Mouse (Mus musculus): Measurements from ENCODE around the gene Mc1r. TPM values are rescaled to one million over a fixed set of nuclear protein-coding genes. Genes with fewer than 3 reads are reported as not detected.
"Not testable (repeated sequence)": the region's sequence is repeated elsewhere in the genome, so short reads cannot be mapped to it uniquely, and the experiment has no call there.

Gene Mc1r
- polyA plus RNA-seq, 1 experiment from 2014 or later: 0.06 TPM

GRCm38 (mm10) chr8:123441788-123442187 is 34.9 kb downstream of the Mc1r start:
- no peak overlapping the region for H3K27ac ChIP-seq (replicated peaks)
- 88% methylated on average over 2 of the region's 2 CpGs for WGBS
- H3K9ac ChIP-seq: no peak overlapping the region
- H3K9me3 ChIP-seq: no peaks in the 10 kb centered on the region
- no peaks in the 10 kb centered on the region for H3K36me3 ChIP-seq
- ATAC-seq (ENCODE audit: low FRiP score, low read depth): no peak
- no peak overlapping the region for H3K4me3 ChIP-seq
- no peaks in the 10 kb centered on the region for H3K27me3 ChIP-seq
- H3K4me2 ChIP-seq: no peak overlapping the region
- peaks cover 18% of the 10 kb centered on the region for H3K4me1 ChIP-seq (replicated peaks)

DNA sequence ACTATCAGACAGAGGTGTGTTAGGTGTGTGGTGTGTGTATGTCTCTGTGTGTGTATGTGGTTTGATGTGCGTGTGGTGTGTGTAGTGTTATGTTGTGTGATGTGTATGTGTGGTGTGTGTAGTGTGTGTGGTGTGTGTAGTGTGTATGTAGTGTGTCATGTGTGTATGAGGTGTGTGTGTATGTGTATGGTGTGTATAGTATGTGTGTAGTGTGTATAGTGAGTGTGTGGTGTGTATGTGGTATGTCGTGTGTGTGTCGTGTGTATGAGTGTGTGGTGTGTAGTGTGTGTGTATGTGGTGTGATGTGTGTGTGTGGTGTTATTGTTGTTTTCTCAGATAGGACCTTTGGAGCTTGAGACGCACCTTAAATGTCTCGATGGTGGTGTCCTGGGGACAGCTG is 35.4 kb downstream of the Mc1r start:
- Histone ChIP-seq H3K4me2 (peak overlapping the region; percentile 68), H3K9me3 (no peaks in the 10 kb centered on the region), H3K36me3 (no peaks in the 10 kb centered on the region), H3K9ac (no peak overlapping the region), H3K4me1 (replicated peaks) (peaks cover 18% of the 10 kb centered on the region), H3K27me3 (no peaks in the 10 kb centered on the region), H3K4me3 (peak overlapping the region; percentile 83), H3K27ac (replicated peaks) (no peak overlapping the region)
- WGBS: 85% methylated on average over 5 of the region's 5 CpGs
- peak; percentile 31; the same call in 1 of the 2 replicates for ATAC-seq (ENCODE audit: low FRiP score, low read depth)

DNA sequence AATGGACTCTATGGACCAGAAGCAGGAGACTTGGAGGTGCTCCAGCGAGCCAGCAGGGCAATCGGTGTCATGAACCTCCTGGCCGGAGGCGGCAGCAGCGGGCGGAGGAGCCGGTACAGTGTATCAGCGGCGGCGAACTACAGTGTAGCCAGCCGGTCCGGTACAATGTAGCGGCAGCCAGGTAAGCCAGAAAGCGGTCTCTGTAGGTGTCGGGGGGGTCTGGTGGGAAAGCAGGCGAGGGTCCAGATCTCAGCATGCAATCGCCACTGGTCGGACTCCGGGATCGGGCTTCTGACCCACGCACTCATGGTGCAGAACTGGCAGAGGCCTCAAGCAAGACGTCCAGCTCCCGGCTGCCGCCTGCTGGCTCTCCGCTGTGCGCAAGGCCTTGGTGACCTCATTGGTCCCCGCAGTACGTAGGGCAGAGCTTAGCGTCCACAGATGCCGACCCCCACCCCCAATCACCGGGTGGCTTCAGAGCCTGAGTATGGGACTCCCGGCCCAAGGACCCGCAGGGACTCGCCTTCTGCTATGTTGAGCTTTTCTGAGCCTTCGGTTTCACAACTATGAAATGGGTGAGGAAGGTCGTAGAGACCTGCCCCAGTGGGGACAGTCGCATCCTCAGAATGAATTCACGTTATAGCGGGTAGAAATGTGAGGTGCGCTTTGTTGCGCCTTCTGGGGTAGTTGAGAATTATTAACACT is 36.1 kb downstream of the Mc1r start:
- WGBS: under 1% methylated on average over 41 of the region's 41 CpGs
- Histone ChIP-seq H3K4me2 (peak overlapping the region; percentile 68), H3K4me3 (peak overlapping the region; percentile 83), H3K36me3 (no peaks in the 10 kb centered on the region), H3K27me3 (no peaks in the 10 kb centered on the region), H3K4me1 (replicated peaks) (peaks cover 18% of the 10 kb centered on the region), H3K9ac (peak overlapping the region; percentile 84), H3K27ac (replicated peaks) (peak overlapping the region; percentile 94), H3K9me3 (no peaks in the 10 kb centered on the region)
- peak; percentile 95 for ATAC-seq (ENCODE audit: low FRiP score, low read depth)

DNA sequence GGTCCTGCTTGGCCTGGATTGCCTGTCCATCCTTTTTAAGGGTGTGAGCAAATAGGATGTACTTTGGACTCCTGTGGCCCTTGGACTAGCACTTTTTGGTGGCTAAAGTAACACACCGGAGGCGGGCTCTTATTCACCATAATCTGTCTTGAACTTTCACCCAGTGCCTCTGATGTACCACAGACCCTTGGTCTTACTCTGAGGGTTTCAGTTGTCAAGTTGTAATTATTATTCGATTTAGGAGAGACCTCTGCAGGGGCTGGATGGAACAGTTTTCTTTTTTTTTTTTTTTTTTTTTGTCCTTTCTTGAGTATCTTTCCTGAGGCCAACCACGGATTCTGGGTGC is 36.6 kb downstream of the Mc1r start:
- 30% methylated on average over 4 of the region's 4 CpGs for WGBS
- Histone ChIP-seq H3K27me3 (no peaks in the 10 kb centered on the region), H3K4me1 (replicated peaks) (peaks cover 18% of the 10 kb centered on the region), H3K36me3 (peaks cover 5% of the 10 kb centered on the region; the same call in 1 of the 2 replicates), H3K4me3 (peak overlapping the region; percentile 83), H3K9ac (peak overlapping the region; percentile 84), H3K27ac (replicated peaks) (peak overlapping the region; percentile 94; the same call in 1 of the 2 replicates), H3K4me2 (peak overlapping the region; percentile 68), H3K9me3 (no peaks in the 10 kb centered on the region)
- ATAC-seq (ENCODE audit: low FRiP score, low read depth): no peak

DNA sequence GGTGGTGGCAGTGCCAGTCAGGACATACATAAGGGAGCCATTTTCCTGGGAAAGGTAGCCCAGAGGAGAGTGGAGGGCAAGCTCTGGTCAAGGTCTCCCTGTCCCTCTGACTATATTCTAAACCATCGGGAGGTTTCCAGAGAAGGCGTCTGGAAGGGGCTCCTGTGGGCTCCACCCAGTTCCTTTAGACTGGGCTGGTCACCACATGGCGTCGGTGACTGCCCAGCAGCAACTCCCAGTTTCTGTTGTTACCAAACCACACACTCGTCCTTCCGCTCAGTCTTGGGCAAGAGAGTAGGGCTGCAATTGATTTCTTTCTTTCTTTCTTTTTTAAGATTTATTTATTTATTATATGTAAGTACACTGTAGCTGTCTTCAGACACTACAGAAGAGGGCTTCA is 37.2 kb downstream of the Mc1r start:
- Histone ChIP-seq H3K4me1 (replicated peaks) (peaks cover 18% of the 10 kb centered on the region), H3K4me3 (peak overlapping the region; percentile 83), H3K27ac (replicated peaks) (no peak overlapping the region), H3K27me3 (no peaks in the 10 kb centered on the region), H3K4me2 (peak overlapping the region; percentile 68), H3K36me3 (peaks cover 7% of the 10 kb centered on the region; the same call in 1 of the 2 replicates), H3K9me3 (no peaks in the 10 kb centered on the region), H3K9ac (no peak overlapping the region)
- ATAC-seq (ENCODE audit: low FRiP score, low read depth): no peak
- 90% methylated on average over 6 of the region's 6 CpGs for WGBS

GRCm38 (mm10) chr8:123445981-123446380 is 39.1 kb downstream of the Mc1r start:
- peaks cover 13% of the 10 kb centered on the region; the same call in 1 of the 2 replicates for H3K36me3 ChIP-seq
- H3K9ac ChIP-seq: no peak overlapping the region
- no peak overlapping the region for H3K27ac ChIP-seq (replicated peaks)
- H3K4me2 ChIP-seq: no peak overlapping the region
- no peaks in the 10 kb centered on the region for H3K9me3 ChIP-seq
- 89% methylated on average over 10 of the region's 10 CpGs for WGBS
- H3K4me1 ChIP-seq (replicated peaks): peaks cover 18% of the 10 kb centered on the region
- no peaks in the 10 kb centered on the region for H3K27me3 ChIP-seq
- no peak for ATAC-seq (ENCODE audit: low FRiP score, low read depth)
- H3K4me3 ChIP-seq: no peak overlapping the region

DNA sequence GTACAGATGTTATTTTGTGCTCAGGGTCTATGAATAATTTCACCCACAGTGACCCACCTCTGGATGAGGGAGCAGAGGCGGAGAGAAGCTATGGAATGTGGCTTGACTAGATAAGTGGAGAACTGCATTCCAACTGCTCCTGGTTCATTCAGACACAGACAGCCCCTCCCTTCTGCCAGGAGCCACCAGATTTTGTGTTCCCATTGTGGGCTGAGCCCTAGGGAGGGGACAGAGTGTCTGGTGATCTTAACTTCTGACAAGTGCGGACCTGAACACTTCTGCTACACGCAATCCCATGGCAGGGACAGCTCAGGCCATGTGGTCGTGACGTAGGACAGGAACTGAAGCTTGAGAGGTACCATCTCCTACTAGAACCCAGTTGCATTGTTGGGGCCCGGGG is 39.9 kb downstream of the Mc1r start:
- H3K36me3 ChIP-seq: peaks cover 19% of the 10 kb centered on the region; the same call in 1 of the 2 replicates
- H3K9me3 ChIP-seq: no peaks in the 10 kb centered on the region
- no peak for ATAC-seq (ENCODE audit: low FRiP score, low read depth)
- no peaks in the 10 kb centered on the region for H3K27me3 ChIP-seq
- H3K9ac ChIP-seq: no peak overlapping the region
- no peak overlapping the region for H3K4me2 ChIP-seq
- 93% methylated on average over 6 of the region's 6 CpGs for WGBS
- no peak overlapping the region for H3K4me3 ChIP-seq
- H3K4me1 ChIP-seq (replicated peaks): peaks cover 18% of the 10 kb centered on the region
- H3K27ac ChIP-seq (replicated peaks): no peak overlapping the region

DNA sequence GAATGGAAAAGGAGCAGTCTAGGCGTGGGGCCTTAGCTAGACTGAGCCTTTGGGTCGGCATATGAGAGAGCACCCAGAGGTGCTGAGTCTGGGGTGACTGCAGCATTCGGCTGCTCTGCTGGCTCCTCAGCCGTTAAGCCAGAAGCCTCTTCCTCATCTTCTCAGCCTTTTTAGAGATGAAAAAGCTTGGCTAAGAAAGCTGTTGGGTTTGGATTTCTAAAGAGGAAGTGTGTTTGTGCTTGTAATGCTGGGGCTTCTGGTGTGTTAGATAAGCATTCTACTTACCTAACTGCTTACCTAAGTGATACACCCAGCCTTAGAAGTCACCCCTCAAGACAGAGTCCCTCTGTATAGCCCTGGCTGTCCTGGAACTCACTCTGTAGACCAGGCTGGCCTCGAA is 43.9 kb downstream of the Mc1r start:
- no peak overlapping the region for H3K4me3 ChIP-seq
- WGBS: 92% methylated on average over 5 of the region's 5 CpGs
- no peaks in the 10 kb centered on the region for H3K27me3 ChIP-seq
- H3K36me3 ChIP-seq: peaks cover 50% of the 10 kb centered on the region
- H3K9ac ChIP-seq: no peak overlapping the region
- no peak for ATAC-seq (ENCODE audit: low FRiP score, low read depth)
- H3K27ac ChIP-seq (replicated peaks): no peak overlapping the region
- no peaks in the 10 kb centered on the region for H3K9me3 ChIP-seq
- no peaks in the 10 kb centered on the region for H3K4me1 ChIP-seq (replicated peaks)
- H3K4me2 ChIP-seq: no peak overlapping the region

- H3K27ac ChIP-seq (replicated peaks); H3K4me2 ChIP-seq; ATAC-seq (ENCODE audit: low FRiP score, low read depth); H3K4me1 ChIP-seq (replicated peaks); H3K9me3 ChIP-seq; H3K27me3 ChIP-seq; H3K9ac ChIP-seq; H3K4me3 ChIP-seq: not testable (repeated sequence)
- WGBS: 97% methylated on average over 12 of the region's 12 CpGs
- peaks cover 60% of the 10 kb centered on the region for H3K36me3 ChIP-seq
Observed at GRCm38 (mm10) chr8:123451747-123452146, 44.8 kb downstream of the Mc1r start.

DNA sequence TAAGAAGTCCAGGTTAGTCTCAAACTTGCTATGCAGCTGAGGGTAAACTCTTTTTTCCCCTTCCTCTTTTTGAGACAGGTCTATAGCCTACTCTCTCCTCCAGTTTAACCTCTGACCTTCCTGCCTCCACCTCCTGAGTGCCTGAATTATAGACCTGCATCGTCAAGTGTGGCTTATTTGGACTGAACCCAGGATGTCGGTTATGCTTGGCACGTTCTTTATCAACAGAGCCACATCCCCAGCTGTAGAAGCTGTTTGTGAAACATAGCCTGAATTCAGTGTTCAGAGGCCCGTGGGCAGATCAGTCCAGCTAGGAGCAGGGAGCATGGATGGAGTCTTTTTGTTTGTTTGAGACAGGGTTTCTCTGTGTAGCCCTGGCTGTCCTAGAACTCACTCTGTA is 45.2 kb downstream of the Mc1r start:
- no peak overlapping the region for H3K4me2 ChIP-seq
- no peak overlapping the region for H3K4me3 ChIP-seq
- H3K4me1 ChIP-seq (replicated peaks): no peaks in the 10 kb centered on the region
- 85% methylated on average over 4 of the region's 4 CpGs for WGBS
- no peak overlapping the region for H3K9ac ChIP-seq
- H3K9me3 ChIP-seq: no peaks in the 10 kb centered on the region
- ATAC-seq (ENCODE audit: low FRiP score, low read depth): no peak
- H3K27me3 ChIP-seq: no peaks in the 10 kb centered on the region
- H3K36me3 ChIP-seq: peaks cover 64% of the 10 kb centered on the region
- H3K27ac ChIP-seq (replicated peaks): no peak overlapping the region

DNA sequence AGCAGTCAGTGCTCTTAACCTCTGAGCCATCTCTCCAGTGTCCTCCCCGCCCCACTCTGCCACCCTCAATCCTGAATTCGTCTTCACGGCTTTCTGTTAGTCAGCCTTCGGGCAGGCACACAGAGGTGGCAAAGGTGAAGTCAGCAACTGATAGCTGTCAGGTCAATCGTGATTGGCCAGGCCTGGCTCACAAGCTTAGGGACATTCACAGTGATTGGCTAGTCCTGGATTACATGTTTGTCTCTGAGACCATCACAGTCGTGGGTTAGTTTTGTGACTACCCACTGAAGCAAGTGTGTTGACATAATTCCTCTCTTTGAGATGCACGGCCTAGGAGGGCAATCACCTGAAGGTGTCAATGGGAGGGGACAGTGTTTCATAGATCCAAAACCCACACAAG is 46.4 kb downstream of the Mc1r start:
- 76% methylated on average over 7 of the region's 7 CpGs for WGBS
- Histone ChIP-seq H3K4me2 (no peak overlapping the region), H3K4me1 (replicated peaks) (no peaks in the 10 kb centered on the region), H3K9ac (no peak overlapping the region), H3K9me3 (no peaks in the 10 kb centered on the region), H3K27me3 (no peaks in the 10 kb centered on the region), H3K36me3 (peaks cover 73% of the 10 kb centered on the region), H3K4me3 (no peak overlapping the region), H3K27ac (replicated peaks) (no peak overlapping the region)
- no peak for ATAC-seq (ENCODE audit: low FRiP score, low read depth)

GRCm38 (mm10) chr8:123453951-123454350 is 47.0 kb downstream of the Mc1r start:
- H3K9ac ChIP-seq: no peak overlapping the region
- no peaks in the 10 kb centered on the region for H3K4me1 ChIP-seq (replicated peaks)
- H3K4me2 ChIP-seq: no peak overlapping the region
- H3K27ac ChIP-seq (replicated peaks): no peak overlapping the region
- peaks cover 75% of the 10 kb centered on the region for H3K36me3 ChIP-seq
- no peaks in the 10 kb centered on the region for H3K27me3 ChIP-seq
- no peaks in the 10 kb centered on the region for H3K9me3 ChIP-seq
- H3K4me3 ChIP-seq: no peak overlapping the region
- WGBS: 88% methylated on average over 5 of the region's 5 CpGs
- ATAC-seq (ENCODE audit: low FRiP score, low read depth): no peak

- Histone ChIP-seq H3K27me3 (no peaks in the 10 kb centered on the region), H3K27ac (replicated peaks) (no peak overlapping the region), H3K4me3 (no peak overlapping the region), H3K9me3 (no peaks in the 10 kb centered on the region), H3K36me3 (peaks cover 81% of the 10 kb centered on the region), H3K9ac (no peak overlapping the region), H3K4me2 (no peak overlapping the region), H3K4me1 (replicated peaks) (no peaks in the 10 kb centered on the region)
- ATAC-seq (ENCODE audit: low FRiP score, low read depth): no peak
- WGBS: 97% methylated on average over 6 of the region's 6 CpGs
Observed at GRCm38 (mm10) chr8:123454559-123454958, 47.7 kb downstream of the Mc1r start.

All from hindbrain, embryonic 15.5 days (tissue).